Mouse (Mus musculus): ENCODE measurements around the gene Dock1.

DNA sequence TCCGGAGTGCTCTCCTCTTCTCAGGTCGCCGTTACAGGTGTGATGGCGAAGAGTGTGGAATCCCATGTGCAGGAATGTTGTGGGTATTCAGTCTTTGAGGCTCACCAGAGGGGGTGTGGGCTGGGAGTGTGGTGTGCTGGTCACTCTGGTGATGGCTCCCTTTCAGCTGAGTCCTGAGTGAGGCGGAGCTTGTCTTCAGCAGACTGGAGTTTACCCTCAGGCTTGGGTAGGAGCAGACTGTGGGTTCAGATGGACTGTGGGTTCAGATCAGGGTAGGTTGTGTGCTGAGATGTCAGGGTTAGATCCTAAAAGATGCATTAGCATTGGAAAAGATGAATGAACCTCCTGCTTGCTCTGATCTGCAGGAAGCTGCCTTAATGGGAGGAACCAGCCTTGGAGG, 29.5 kb downstream of the Dock1 start:
- TF ChIP-seq POLR2A (IDR thresholded peaks at IDR 0.05; ENCODE audit: insufficient read depth, low read depth, low read length) (no peak), CTCF (IDR thresholded peaks at IDR 0.05; ENCODE audit: insufficient read depth, low read depth, low read length) (no peak)
